Mouse (Mus musculus): ENCODE data around the gene Lyst. TPM values are rescaled to one million over a fixed set of nuclear protein-coding genes. Genes with fewer than 3 reads are reported as not detected.

Lyst gene
- total and polyA plus RNA-seq, 3 experiments = 2.9 to 3.1 TPM; not detected in 1

DNA sequence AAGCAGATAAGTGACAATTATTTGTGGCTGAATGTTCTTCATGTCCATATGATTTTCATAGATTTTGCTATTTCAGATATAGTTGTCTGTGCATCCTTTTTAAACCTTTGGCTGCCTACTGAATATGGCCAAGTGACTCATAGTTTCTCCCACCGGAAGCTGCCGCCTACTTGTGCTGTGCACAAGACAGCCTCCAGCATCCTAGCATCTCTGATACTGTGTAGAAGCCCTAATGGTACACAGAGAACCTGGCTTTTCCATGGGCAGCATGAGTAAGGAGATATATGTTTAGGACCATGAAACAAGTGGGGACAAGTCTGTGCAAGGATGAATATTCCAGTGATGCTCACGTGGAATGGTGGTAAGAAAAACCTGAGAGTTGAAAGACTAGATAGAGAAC lies 35.0 kb upstream of the Lyst start:
- Histone ChIP-seq H3K27me3 (ENCODE audit: control insufficient read depth in 1 of 2, insufficient read depth in 2 of 2, low read length in 2 of 2) (no peaks in the 10 kb centered on the region), H3K27ac (ENCODE audit: control insufficient read depth, low read depth, low read length) (no peak overlapping the region), H3K79me2 (ENCODE audit: control insufficient read depth, insufficient read depth, low read length, poor library complexity) (no peaks in the 10 kb centered on the region), H3K4me1 (ENCODE audit: control insufficient read depth in 1 of 2, insufficient read depth in 2 of 2, low read length in 2 of 2) (peaks cover 2 to 4% of the 10 kb centered on the region in 2 experiments; a peak in 3 of 4 replicates), H3K4me3 (ENCODE audit: control insufficient read depth in 1 of 2, insufficient read depth in 1 of 2, low read depth in 2 of 2, low read length in 2 of 2) (no peak overlapping the region), H3K9ac (ENCODE audit: control insufficient read depth, low read depth, low read length, poor library complexity, severe bottlenecking) (no peak overlapping the region), H3K36me3 (ENCODE audit: control insufficient read depth in 1 of 2, insufficient read depth in 2 of 2, low read length in 2 of 2) (no peaks in the 10 kb centered on the region), H3K9me3 (replicated peaks; ENCODE audit: insufficient read depth, low read length) (no peaks in the 10 kb centered on the region)
- TF ChIP-seq MAZ (IDR thresholded peaks at IDR 0.05; ENCODE audit: low read depth, low read length) (no peak), CHD1 (IDR thresholded peaks at IDR 0.05; ENCODE audit: low read depth, low read length) (no peak), ZNF384 (IDR thresholded peaks at IDR 0.05; ENCODE audit: low read depth, low read length) (no peak), CTCF (IDR thresholded peaks at IDR 0.05 in 2 of 3, conservative IDR thresholded peaks at IDR 0.05 in 1 of 3; ENCODE audit: control insufficient read depth in 1 of 3, insufficient read depth in 1 of 3, low read depth in 2 of 3, low read length in 3 of 3, poor library complexity in 1 of 3, severe bottlenecking in 1 of 3) (no peak), JUND (IDR thresholded peaks at IDR 0.05; ENCODE audit: low read depth, low read length) (no peak), UBTF (IDR thresholded peaks at IDR 0.05; ENCODE audit: borderline replicate concordance, insufficient read depth, low read depth, low read length) (no peak), BHLHE40 (IDR thresholded peaks at IDR 0.05; ENCODE audit: borderline replicate concordance, low read depth, low read length) (no peak), CHD2 (IDR thresholded peaks at IDR 0.05; ENCODE audit: low read length) (no peak), POLR2AphosphoS5 (IDR thresholded peaks at IDR 0.05; ENCODE audit: borderline replicate concordance, low read depth, low read length) (no peak)
- DNase-seq (ENCODE audit: low read depth, low spot score) = no peak

- Histone ChIP-seq H3K79me2 (ENCODE audit: control insufficient read depth, insufficient read depth, low read length, poor library complexity) (no peaks in the 10 kb centered on the region), H3K27me3 (ENCODE audit: control insufficient read depth in 1 of 2, insufficient read depth in 2 of 2, low read length in 2 of 2) (no peaks in the 10 kb centered on the region), H3K4me1 (ENCODE audit: control insufficient read depth in 1 of 2, insufficient read depth in 2 of 2, low read length in 2 of 2) (no peaks in the 10 kb centered on the region), H3K4me3 (ENCODE audit: control insufficient read depth in 1 of 2, insufficient read depth in 1 of 2, low read depth in 2 of 2, low read length in 2 of 2) (no peak overlapping the region), H3K27ac (ENCODE audit: control insufficient read depth, low read depth, low read length) (no peak overlapping the region), H3K9ac (ENCODE audit: control insufficient read depth, low read depth, low read length, poor library complexity, severe bottlenecking) (no peak overlapping the region), H3K36me3 (ENCODE audit: control insufficient read depth in 1 of 2, insufficient read depth in 2 of 2, low read length in 2 of 2) (no peaks in the 10 kb centered on the region), H3K9me3 (replicated peaks; ENCODE audit: insufficient read depth, low read length) (no peaks in the 10 kb centered on the region)
- no peak for DNase-seq (ENCODE audit: low read depth, low spot score)
- TF ChIP-seq USF2 (IDR thresholded peaks at IDR 0.05; ENCODE audit: borderline replicate concordance in 1 of 2, insufficient read depth in 1 of 2, low read depth in 1 of 2, low read length in 2 of 2) = no peak
- TF ChIP-seq TBP (IDR thresholded peaks at IDR 0.05; ENCODE audit: low read depth, low read length) = no peak
Observed at GRCm38 (mm10) chr13:13557001-13557743, 33.0 kb upstream of the Lyst start.

GRCm38 (mm10) chr13:13558251-13558650 lies 31.9 kb upstream of the Lyst start:
- TF ChIP-seq CHD2 (IDR thresholded peaks at IDR 0.05; ENCODE audit: low read length) = no peak
- no peak for TF ChIP-seq USF2 (IDR thresholded peaks at IDR 0.05; ENCODE audit: borderline replicate concordance in 1 of 2, insufficient read depth in 1 of 2, low read depth in 1 of 2, low read length in 2 of 2)
- no peak for TF ChIP-seq TBP (IDR thresholded peaks at IDR 0.05; ENCODE audit: low read depth, low read length)
- no peak for TF ChIP-seq POLR2AphosphoS2 (IDR thresholded peaks at IDR 0.05; ENCODE audit: low read length)
- no peak for TF ChIP-seq GATA1 (IDR thresholded peaks at IDR 0.05; ENCODE audit: low read depth, low read length)
- no peak for TF ChIP-seq POLR2AphosphoS5 (IDR thresholded peaks at IDR 0.05; ENCODE audit: borderline replicate concordance, low read depth, low read length)
- no peak for TF ChIP-seq USF1 (IDR thresholded peaks at IDR 0.05; ENCODE audit: low read depth, low read length)
- TF ChIP-seq MYB (IDR thresholded peaks at IDR 0.05; ENCODE audit: low read depth, low read length) = no peak
- no peak for TF ChIP-seq ZKSCAN1 (IDR thresholded peaks at IDR 0.05; ENCODE audit: low read depth, low read length)
- TF ChIP-seq GABPA (IDR thresholded peaks at IDR 0.05; ENCODE audit: low read depth, low read length) = no peak
- no peak for TF ChIP-seq CTCF (IDR thresholded peaks at IDR 0.05 in 2 of 3, conservative IDR thresholded peaks at IDR 0.05 in 1 of 3; ENCODE audit: control insufficient read depth in 1 of 3, insufficient read depth in 1 of 3, low read depth in 2 of 3, low read length in 3 of 3, poor library complexity in 1 of 3, severe bottlenecking in 1 of 3)
- TF ChIP-seq SIN3A (IDR thresholded peaks at IDR 0.05; ENCODE audit: low read length) = no peak
- Histone ChIP-seq H3K36me3 (ENCODE audit: control insufficient read depth in 1 of 2, insufficient read depth in 2 of 2, low read length in 2 of 2) (no peaks in the 10 kb centered on the region), H3K27ac (ENCODE audit: control insufficient read depth, low read depth, low read length) (no peak overlapping the region), H3K9ac (ENCODE audit: control insufficient read depth, low read depth, low read length, poor library complexity, severe bottlenecking) (no peak overlapping the region), H3K4me1 (ENCODE audit: control insufficient read depth in 1 of 2, insufficient read depth in 2 of 2, low read length in 2 of 2) (no peaks in the 10 kb centered on the region), H3K9me3 (replicated peaks; ENCODE audit: insufficient read depth, low read length) (no peaks in the 10 kb centered on the region), H3K27me3 (ENCODE audit: control insufficient read depth in 1 of 2, insufficient read depth in 2 of 2, low read length in 2 of 2) (no peaks in the 10 kb centered on the region), H3K4me3 (ENCODE audit: control insufficient read depth in 1 of 2, insufficient read depth in 1 of 2, low read depth in 2 of 2, low read length in 2 of 2) (no peak overlapping the region), H3K79me2 (ENCODE audit: control insufficient read depth, insufficient read depth, low read length, poor library complexity) (no peaks in the 10 kb centered on the region)
- no peak for DNase-seq (ENCODE audit: low read depth, low spot score)
